Comparison of ENCODE assay signal across 12 mouse cellular contexts in genomic region chr14:120363090-120363818, GRCm38 (mm10).
A peak's percentile ranks its signal among the peaks of the same experiment; 100 is the strongest.
DNase-seq lines count a peak whose midpoint lies in the region; ATAC-seq and TF ChIP-seq lines count a peak whose summit lies in the region.
"Had no signal": no experiment of that assay in that cellular context is flagged by ENCODE, and none has a peak within 500 bp of the region (broad histone marks: within the 10 kb centered on the region; RNA-seq: fewer than 3 reads in every experiment).

No protein-coding gene starts in this region.

- no peak overlapping the region for H3K27ac ChIP-seq in kidney, embryonic 15.5 days
- peak overlapping the region; percentile 34; the same call in 1 of the 2 replicates for H3K27ac ChIP-seq in ES-Bruce4 (ENCODE audit: insufficient read depth, low read length)
- H3K27ac ChIP-seq in bone marrow macrophage, adult 2 months (ENCODE audit: insufficient read depth, low read depth, low read length), result peak overlapping the region; percentile 34
- no peak overlapping the region for H3K27ac ChIP-seq in liver, embryonic 14.5 days
- H3K27ac ChIP-seq: limb, embryonic 10.5 days had no signal

- no peak overlapping the region for H3K4me2 ChIP-seq in kidney, embryonic 15.5 days
- no peak overlapping the region for H3K4me2 ChIP-seq in liver, embryonic 14.5 days (ENCODE audit: low read depth)

- ATAC-seq in kidney, embryonic 15.5 days (replicated peaks; ENCODE audit: low FRiP score), result 0 out of 2 replicates have a peak, but pooled peaks have one; percentile 23
- ATAC-seq in liver, embryonic 14.5 days (ENCODE audit: insufficient read depth), result peak; percentile 28; the same call in 1 of the 2 replicates
- ATAC-seq in cerebellum, adult (ENCODE audit: insufficient number of reproducible peaks, low FRiP score, low TSS enrichment), result no peak
- ATAC-seq: Patski had no signal

- H3K9me3 ChIP-seq in kidney, embryonic 15.5 days (replicated peaks), result no peaks in the 10 kb centered on the region
- H3K9me3 ChIP-seq in ES-Bruce4 (replicated peaks; ENCODE audit: control insufficient read depth, insufficient read depth, low read length, poor library complexity, severe bottlenecking), result no peaks in the 10 kb centered on the region
- H3K9me3 ChIP-seq in liver, embryonic 14.5 days (ENCODE audit: control insufficient read depth, low read length), result no peaks in the 10 kb centered on the region
- H3K9me3 ChIP-seq: limb, embryonic 10.5 days had no signal

- peak; percentile 85 for TF ChIP-seq EP300 in ES-Bruce4 (IDR thresholded peaks at IDR 0.05; ENCODE audit: insufficient read depth, low read depth, low read length)
- no peak for TF ChIP-seq EP300 in liver, embryonic 14.5 days (IDR thresholded peaks at IDR 0.05; ENCODE audit: low read depth)

- H3K27me3 ChIP-seq in kidney, embryonic 15.5 days, result no peaks in the 10 kb centered on the region
- no peaks in the 10 kb centered on the region for H3K27me3 ChIP-seq in ES-Bruce4 (ENCODE audit: control insufficient read depth, insufficient read depth, low read length, poor library complexity, severe bottlenecking)
- H3K27me3 ChIP-seq in liver, embryonic 14.5 days (ENCODE audit: control insufficient read depth, insufficient read depth, low read length), result no peaks in the 10 kb centered on the region
- H3K27me3 ChIP-seq: Patski had no signal

- no peak for DNase-seq in kidney, adult 8-10 months
- DNase-seq in liver, embryonic 14.5 days (ENCODE audit: low read depth in 3 of 3, low spot score in 3 of 3), result no peak
- DNase-seq in frontal cortex, postnatal 10 days (ENCODE audit: low spot score in 2 of 2), result no peak
- DNase-seq in retina, postnatal 1 day, result no peak
- DNase-seq: cerebellum, adult 11 months had no signal

- H3K9ac ChIP-seq in kidney, embryonic 15.5 days, result no peak overlapping the region
- H3K9ac ChIP-seq in ES-Bruce4 (ENCODE audit: low read depth, poor library complexity, severe bottlenecking), result no peak overlapping the region
- H3K9ac ChIP-seq in liver, embryonic 14.5 days (replicated peaks), result no peak overlapping the region

- peaks cover 14% of the 10 kb centered on the region; the same call in 1 of the 2 replicates for H3K36me3 ChIP-seq in kidney, embryonic 15.5 days
- H3K36me3 ChIP-seq in ES-Bruce4 (ENCODE audit: control insufficient read depth, insufficient read depth, low read length, poor library complexity, severe bottlenecking), result no peaks in the 10 kb centered on the region
- H3K36me3 ChIP-seq in liver, embryonic 14.5 days (replicated peaks; ENCODE audit: control insufficient read depth, insufficient read depth, low read depth), result no peaks in the 10 kb centered on the region

- H3K4me1 ChIP-seq in kidney, embryonic 15.5 days, result peaks cover 15% of the 10 kb centered on the region
- H3K4me1 ChIP-seq in ES-Bruce4 (ENCODE audit: control insufficient read depth, insufficient read depth, low read length), result no peaks in the 10 kb centered on the region
- peaks cover 19% of the 10 kb centered on the region for H3K4me1 ChIP-seq in bone marrow macrophage, adult 2 months (ENCODE audit: control insufficient read depth, insufficient read depth, low read length)
- H3K4me1 ChIP-seq in liver, embryonic 14.5 days (replicated peaks; ENCODE audit: control insufficient read depth in 2 of 2, insufficient read depth in 2 of 2, low read length in 1 of 2), result peaks cover 0 to 10% of the 10 kb centered on the region in 2 experiments; a peak in 2 of 4 replicates

- 70% methylated on average over 8 of the region's 8 CpGs for WGBS in kidney, embryonic 15.5 days
- 52% methylated on average over 8 of the region's 8 CpGs for WGBS in liver, embryonic 14.5 days (ENCODE audit: insufficient replicate concordance)

- TF ChIP-seq POLR2A in ES-Bruce4 (IDR thresholded peaks at IDR 0.05; ENCODE audit: insufficient read depth, low read length), result no peak
- TF ChIP-seq POLR2A in bone marrow macrophage, adult 2 months (IDR thresholded peaks at IDR 0.05; ENCODE audit: borderline replicate concordance, low read depth, low read length), result no peak

- peak; percentile 71 for TF ChIP-seq CTCF in ES-Bruce4 (IDR thresholded peaks at IDR 0.05; ENCODE audit: low read depth, low read length)
- TF ChIP-seq CTCF in bone marrow macrophage, adult 2 months (IDR thresholded peaks at IDR 0.05; ENCODE audit: low read depth, low read length), result peak; percentile 20; the same call in 1 of the 2 replicates
- TF ChIP-seq CTCF in liver, embryonic 14.5 days (IDR thresholded peaks at IDR 0.05; ENCODE audit: low read depth), result peak; percentile 51

- no peak overlapping the region for H3K4me3 ChIP-seq in kidney, embryonic 15.5 days (replicated peaks)
- no peak overlapping the region for H3K4me3 ChIP-seq in ES-Bruce4 (ENCODE audit: low read depth, low read length)
- no peak overlapping the region for H3K4me3 ChIP-seq in bone marrow macrophage, adult 2 months (ENCODE audit: insufficient read depth, low read length)
- H3K4me3 ChIP-seq in liver, embryonic 14.5 days (ENCODE audit: insufficient read depth in 1 of 2, low read depth in 2 of 2, low read length in 2 of 2), result no peak overlapping the region
- H3K4me3 ChIP-seq: erythroblast, embryonic 14.5 days; limb, embryonic 10.5 days had no signal

Comparison
In these comparisons a context has a peak if more than half of its experiments do, and no peak if none do; other contexts are left out.
1. H3K27ac ChIP-seq: peak in ES-Bruce4 (single experiment) and bone marrow macrophage, adult 2 months (single experiment); none in kidney, embryonic 15.5 days (single experiment) and liver, embryonic 14.5 days (single experiment).
2. CTCF ChIP-seq: peak in every context shown above with its lines; median percentile 71 in ES-Bruce4; 51 in liver, embryonic 14.5 days; 20 in bone marrow macrophage, adult 2 months.